Mouse (Mus musculus): Measurements from ENCODE around the gene Setx.
"Not testable (repeated sequence)": the region's sequence is repeated elsewhere in the genome, so short reads cannot be mapped to it uniquely, and the experiment has no call there.

Setx gene

DNA sequence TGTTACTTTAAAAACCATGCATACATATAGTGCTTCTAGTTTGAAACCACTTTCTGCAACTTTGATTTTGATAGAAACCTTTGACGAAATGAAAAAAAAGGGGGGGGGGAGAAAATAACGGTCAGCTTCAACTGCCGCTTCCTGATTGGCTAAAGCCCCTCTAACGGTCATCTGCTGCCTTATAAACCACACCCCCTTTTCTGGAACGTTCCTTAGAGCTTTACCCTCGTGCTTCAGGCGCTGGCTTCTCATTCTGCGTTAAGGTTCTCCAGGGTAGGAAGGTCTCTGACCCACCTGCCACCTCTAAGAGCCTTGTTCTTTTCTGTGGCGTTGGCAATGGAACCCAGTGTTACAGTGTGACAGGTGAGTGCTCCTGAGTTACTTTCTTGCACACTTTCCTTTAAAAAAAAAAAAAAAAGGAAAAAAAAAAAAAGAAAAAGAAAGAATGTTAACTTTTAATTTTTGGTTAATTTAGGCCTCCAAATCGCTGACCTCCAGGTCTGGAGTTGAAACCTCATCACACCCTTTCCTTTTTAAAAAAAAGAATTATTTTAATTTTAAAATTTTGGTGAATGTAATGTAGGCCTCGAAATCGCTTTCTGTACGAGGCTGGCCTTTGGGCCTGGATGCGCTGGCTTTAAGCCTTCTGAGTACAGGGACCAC lies at the start of gene Setx:
Gene Setx (plus strand): TSS at position 275 of the 663 bp plus-strand sequence.
- DNase-seq (ENCODE audit: low read depth, low spot score): no peak

DNA sequence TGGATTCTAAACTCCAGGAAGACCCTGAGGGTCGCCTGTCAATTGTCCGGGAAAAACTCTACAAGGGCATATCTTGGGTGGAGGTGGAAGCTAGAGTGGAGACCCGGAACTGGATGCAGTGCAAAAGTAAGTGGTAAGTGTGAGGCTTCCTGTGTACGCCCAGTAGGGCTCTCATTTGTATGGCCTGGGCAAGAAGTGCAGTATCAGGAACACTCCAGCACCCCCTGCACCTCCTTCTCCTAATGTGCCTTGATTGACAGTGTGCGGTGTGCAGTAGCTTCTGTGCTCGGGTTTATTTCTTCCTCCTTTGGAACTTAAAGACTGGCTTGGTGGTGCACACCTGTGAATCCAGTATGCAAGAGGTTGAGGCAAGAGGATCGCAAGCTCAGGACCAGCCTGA lies 49.3 kb upstream of the Setx start:
- DNase-seq (ENCODE audit: low read depth, low spot score): no peak

DNA sequence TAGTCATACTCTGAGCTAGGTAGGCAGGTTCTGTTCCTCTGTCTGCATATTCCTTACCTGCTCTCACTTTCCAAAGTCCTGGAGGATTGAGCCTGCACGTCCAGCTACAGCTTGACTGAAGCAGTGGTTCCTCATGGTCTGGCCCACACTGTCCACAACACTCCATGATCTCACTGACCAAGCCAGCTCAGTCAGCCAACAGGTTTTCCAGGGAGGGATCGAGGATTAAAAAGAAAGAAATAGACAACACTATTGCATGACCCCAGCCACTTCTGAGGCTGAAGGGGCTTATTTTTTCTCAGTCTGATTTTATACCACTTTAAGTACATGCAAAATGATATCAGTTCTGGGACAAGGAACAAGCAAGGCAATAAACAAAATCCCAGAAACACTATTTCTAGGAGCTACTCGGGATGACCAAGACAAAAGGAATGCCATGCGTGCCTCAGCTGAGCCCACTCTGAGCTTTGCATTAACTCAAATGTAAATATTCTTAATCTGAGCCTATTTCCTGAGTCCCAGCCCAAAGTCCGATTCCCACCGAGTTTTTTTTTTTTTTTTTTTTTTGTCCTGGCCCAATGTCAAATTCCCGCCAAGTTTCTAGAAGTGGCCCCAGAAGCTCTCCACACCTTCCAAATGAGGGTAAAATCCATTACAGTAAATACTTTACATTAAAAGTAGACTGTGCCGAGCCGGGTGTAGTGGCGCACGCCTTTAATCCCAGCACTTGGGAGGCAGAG lies 48.5 kb upstream of the Setx start:
- DNase-seq (ENCODE audit: low read depth, low spot score): no peak

DNA sequence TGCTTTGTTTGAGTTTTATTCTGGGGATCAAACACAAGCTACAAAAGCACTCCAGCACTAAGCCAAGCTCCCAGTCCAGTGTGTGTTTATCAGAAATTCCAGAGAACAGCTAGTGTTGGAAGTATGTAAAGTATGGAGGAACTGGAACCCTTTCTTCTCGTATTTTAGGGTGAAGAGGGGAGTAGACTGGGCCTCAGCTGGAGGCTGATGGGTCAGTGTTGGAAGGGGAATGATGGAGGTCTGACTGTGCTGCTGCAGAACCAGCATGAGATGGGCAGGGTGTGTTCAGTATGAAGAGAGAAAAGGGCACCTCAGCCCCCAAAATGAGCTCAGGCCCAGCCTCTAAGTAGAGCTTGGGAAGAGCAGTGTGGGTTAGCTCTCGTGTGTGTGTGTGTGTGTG lies 47.8 kb upstream of the Setx start:
- DNase-seq (ENCODE audit: low read depth, low spot score): no peak

DNA sequence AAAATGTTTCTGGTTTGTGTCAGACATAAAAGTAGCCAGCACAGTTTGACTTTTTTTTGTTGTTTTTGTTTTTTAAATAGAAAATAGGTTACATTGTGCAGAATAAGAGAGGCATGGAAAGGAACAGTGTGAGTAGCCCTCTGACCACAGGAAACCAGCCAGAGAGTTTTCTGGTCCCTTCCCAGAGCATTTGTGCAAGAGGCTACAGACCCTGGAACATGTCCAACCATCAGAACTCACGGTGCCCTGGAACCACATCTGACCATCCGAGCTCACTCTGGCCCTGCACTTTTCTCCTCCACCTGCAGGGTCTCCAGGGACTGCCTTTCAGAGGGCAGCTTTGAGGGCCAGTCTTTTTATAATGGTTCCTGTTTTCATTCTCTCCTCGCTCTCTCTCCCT lies 42.0 kb upstream of the Setx start:
- DNase-seq (ENCODE audit: low read depth, low spot score): no peak

DNA sequence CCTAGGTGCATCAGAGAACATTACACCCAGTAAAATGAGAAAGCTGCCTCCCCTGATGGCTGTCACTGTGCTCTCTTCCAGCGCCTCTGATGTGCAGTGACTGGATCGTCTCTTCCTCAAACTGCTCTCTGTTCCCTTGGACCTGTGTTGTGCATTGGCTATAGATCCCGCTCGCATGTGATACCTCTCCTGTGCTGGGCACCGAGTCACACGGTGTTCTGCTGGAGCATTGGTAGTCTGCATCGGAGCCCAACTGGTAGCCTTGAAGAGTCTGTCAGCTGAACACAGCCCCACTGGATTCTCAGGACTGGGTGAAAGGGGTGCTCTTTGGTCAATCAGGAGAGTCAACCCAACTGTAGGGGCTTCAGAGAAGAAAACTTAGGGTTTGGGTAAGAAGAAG lies 38.0 kb upstream of the Setx start:
- no peak for DNase-seq (ENCODE audit: low read depth, low spot score)

DNA sequence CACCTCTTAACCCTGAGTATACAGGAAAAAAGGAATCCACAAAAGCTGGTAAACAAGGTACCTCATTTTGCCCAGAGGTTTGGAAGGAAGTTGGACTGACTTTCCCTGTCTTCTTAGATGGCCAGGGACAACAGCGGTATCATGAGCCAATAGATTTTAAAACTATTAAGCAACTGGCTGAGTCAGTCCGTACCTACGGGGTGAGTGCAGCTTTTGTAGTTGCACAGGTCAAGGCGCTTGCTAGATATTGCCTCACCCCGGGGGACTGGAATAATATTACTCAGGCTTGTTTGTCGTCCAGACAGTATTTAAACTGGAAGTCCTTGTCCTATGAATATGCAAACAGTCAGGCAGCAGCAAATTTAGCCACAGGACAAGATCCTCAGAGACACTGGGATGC lies 34.7 kb upstream of the Setx start:
- not testable (repeated sequence) for DNase-seq (ENCODE audit: low read depth, low spot score)

DNA sequence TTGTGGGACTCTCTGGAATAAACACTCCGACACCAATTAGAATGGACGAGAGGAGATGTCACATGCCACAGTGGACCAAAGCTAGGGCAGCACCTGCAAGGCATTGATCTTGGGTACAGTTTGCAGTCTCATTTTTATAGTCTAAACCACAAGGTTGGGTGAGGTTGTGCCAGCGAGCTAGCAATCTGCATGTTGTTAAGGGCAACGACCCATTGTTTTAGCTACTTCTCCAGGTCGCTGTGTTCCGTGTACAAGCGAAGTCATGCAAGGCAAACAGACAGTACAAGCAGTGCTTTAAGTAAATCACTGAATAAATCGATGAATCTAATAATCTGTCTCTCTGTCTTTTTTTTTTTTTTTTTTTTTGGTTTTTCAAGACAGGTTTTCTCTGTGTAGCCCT lies 28.3 kb upstream of the Setx start:
- no peak for DNase-seq (ENCODE audit: low read depth, low spot score)

DNA sequence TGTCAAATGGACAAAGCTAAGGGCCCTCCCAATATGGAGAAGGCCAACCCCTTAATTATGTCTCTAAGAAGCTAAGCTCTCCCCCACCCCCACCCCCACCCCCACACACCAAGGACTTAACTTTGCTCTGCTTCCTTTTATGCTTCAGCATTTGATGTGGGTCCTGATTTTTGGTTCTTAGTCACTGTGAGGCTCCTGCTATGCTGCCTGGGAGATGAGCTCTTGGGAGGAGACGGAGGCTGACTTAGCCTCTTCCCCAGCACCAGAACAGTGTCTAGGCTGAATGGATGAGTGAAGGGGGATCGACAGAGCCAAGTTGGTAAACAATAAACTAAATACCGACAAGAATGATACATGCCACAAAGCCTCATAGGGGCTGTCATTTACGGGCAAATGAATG lies 27.2 kb upstream of the Setx start:
- no peak for DNase-seq (ENCODE audit: low read depth, low spot score)

DNA sequence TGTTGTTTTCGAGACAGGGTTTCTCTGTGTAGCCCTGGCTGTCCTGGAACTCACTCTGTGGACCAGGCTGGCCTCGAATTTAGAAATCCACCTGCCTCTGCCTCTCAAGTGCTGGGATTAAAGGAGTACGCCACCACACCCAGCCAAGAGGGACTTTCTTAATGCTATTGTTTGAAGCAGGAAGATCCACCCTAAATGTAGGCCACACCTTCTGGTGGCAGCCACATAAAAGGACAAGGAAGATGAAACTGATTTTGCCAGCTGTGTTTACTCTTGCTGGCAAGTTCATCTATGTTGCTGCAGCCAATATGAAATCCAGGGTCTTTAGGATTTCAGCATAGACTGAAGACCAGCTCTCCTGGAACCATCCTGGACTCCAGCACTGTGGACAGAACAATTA lies 26.5 kb upstream of the Setx start:
- no peak for DNase-seq (ENCODE audit: low read depth, low spot score)

DNA sequence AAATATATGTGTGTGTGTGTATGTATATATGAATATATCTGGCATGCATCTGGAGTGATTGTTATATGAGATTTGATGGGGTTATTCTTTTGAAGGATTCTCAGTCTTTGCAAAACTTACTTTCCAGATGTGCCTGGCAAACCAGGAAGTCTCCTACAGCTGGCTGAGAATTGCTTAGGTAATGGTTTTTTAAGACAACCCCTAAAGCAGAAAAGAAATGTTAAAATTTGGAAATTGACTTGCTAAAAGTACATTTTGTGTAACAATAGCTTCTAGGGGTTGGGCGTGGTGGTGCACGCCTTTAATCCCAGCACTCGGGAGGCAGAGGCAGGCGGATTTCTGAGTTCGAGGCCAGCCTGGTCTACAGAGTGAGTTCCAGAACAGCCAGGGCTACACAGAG lies 26.0 kb upstream of the Setx start:
- DNase-seq (ENCODE audit: low read depth, low spot score): not testable (repeated sequence)

DNA sequence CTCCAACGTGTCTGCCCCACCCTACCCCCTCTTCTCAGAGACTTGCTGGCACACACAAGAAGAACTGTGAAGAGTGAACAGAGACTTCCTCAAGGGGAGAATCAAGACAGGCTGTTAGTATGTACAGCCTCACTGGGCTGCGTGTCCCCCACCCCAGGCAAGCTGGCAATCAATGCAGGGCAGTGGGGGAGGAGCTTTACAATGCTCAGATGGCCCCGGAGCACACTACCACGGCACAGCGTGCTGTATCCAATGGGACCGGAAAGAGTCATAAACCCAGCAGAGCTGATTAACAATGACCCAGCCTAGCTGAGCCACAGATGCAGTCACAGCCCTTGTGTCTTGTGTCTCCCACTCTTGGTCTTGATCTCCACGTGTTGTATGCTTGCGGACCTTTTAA lies 25.2 kb upstream of the Setx start:
- no peak for DNase-seq (ENCODE audit: low read depth, low spot score)

DNA sequence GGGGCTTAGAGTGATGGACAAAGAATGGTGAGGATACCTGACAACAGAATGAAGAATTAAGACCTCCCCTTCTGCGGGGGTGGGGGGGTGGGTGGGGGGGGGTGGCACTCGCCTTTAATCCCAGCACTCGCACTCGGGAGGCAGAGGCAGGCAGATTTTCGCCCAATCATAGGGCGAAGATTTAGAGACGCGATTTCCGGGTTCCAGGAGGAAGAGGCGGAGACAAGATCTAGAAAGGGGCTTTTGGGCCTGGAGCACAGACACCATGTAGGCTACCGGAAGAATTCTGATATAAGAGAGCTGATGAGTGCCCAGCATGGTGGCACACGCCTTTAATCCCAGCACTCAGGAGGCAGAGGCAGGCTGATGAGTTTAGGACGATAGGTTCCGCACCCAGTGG lies 24.3 kb upstream of the Setx start:
- no peak for DNase-seq (ENCODE audit: low read depth, low spot score)

DNA sequence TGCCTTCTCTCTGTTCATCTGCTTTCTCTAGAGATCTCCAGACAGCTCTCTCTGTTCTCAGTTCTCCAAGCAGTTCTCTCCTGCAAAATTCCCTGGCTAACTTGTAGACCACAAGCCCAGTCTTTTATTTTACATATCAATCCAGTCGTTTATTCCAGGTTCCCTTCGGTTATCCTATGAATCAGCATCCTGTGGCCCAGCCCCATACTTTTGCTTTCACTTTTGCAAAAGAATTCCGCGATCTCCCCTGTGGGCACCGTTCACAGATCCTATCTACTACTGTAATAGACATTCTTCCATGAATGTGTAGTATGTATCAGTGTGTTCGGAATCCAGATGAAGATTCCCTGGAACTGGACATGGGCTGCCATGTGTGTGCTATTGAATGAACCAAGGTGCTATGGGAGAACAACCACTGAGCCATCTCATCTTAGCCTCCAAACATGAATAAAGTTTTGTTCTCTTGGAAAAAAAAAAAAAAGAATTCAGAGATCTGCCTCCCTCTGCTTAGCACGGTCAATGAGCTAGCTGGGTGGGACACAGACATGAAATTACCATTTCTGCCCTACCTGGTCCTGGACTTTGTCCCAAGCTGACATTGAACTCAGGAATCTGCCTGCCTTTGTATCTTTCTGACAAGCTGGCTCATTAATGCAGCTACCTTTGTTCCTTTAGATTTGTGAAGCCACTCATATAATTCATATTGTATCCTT lies 23.0 kb upstream of the Setx start:
- no peak for DNase-seq (ENCODE audit: low read depth, low spot score)

DNA sequence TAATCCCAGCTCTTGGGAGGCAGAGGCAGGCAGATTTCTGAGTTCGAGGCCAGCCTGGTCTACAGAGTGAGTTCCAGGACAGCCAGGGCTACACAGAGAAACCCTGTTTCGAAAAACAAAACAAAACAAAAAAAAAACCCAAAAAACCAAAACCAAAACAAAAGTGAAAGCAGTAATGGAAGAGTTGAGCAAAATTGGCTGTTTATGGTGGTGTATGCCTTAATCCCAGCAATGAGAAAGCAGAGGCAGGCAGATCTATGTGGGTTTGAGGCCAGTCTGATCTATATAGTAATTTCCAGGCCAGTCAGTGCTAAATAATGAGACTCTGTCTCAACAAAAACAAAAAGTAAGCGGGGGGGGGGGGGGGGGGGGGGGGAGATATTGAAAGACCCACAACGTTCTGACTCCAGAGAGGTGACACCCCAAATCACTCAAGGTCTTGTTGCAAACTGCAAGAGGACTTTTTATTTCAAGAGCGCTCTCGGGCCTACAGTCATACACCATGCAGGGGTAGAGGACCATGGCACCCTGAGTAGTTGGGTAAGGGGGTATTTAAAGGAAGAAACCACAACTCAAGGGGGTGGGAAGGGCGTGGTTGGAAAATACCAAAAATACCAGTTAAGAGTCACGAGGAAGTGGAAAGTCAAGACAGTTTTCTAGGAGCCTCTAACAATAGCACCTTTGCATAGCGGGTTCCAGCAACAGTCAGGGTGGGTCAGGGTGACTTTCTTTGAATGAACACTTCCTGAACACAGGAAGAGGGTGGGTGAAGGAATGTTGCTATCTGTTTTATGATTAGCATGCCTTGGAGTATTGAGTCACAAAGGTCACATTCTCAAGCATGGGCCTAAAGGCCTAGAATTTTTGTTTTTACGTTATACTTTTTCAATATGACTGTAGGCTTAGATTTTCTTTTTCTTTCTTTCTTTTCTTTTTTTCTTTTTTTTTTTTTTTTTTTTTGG lies 21.3 kb upstream of the Setx start:
- not testable (repeated sequence) for DNase-seq (ENCODE audit: low read depth, low spot score)

DNA sequence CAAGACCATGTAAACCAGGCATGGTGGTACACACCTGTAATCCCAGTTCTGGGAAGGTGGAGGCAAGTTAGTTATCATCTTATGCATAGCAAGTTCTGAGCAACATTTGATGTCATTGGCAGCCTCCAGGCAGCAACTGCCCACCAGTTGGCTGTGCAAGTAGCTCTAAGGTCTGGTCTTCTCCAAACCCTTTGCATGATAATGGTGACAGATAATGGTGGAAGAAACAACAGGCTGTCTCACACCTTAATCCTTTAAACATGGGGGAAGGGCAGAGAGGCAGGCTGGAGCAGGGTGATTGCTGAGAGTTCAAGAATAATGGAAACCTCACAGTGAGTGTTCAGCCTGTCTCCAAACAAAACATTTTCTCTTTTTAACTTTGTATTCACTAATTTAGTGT lies 3.0 kb upstream of the Setx start:
- DNase-seq (ENCODE audit: low read depth, low spot score): no peak

DNA sequence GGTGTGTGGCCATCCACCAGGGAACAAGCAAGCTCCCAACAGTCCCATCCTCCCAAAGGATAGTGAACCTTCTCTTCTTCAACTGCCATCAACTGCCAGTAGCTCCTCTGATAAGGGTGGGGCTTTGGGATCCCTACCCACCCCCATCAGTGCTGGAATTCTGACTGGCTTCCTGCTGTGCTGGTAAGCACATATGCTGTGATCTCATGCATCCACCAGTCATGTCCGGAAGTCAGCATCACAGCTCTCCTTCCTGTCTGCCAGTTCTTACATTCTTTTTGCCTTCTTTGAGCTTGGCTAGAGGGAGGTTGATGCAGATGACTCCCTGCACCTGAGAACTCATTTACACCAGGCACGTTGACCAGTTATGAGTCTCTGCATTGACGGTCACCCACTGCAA lies 1.5 kb upstream of the Setx start:
- no peak for DNase-seq (ENCODE audit: low read depth, low spot score)

DNA sequence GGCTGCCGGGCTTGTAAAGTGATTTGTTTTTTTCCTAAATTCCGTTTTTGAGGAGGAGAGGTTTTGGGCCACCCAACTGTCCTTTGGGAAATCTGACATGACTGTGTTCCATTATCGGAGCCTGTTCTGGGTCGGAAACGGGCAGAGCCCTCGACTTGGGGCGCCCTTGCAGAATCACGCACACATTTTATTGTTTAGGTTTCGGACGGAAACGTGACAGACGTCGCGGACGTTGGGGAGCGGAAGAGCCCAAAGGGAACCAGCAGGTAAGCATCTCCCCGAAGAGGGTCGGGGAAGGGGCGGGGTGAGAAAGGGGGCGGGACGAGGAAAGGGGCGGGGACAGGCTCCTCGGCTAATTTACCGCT lies 572 bp downstream of the Setx start:
- no peak for DNase-seq (ENCODE audit: low read depth, low spot score)

DNA sequence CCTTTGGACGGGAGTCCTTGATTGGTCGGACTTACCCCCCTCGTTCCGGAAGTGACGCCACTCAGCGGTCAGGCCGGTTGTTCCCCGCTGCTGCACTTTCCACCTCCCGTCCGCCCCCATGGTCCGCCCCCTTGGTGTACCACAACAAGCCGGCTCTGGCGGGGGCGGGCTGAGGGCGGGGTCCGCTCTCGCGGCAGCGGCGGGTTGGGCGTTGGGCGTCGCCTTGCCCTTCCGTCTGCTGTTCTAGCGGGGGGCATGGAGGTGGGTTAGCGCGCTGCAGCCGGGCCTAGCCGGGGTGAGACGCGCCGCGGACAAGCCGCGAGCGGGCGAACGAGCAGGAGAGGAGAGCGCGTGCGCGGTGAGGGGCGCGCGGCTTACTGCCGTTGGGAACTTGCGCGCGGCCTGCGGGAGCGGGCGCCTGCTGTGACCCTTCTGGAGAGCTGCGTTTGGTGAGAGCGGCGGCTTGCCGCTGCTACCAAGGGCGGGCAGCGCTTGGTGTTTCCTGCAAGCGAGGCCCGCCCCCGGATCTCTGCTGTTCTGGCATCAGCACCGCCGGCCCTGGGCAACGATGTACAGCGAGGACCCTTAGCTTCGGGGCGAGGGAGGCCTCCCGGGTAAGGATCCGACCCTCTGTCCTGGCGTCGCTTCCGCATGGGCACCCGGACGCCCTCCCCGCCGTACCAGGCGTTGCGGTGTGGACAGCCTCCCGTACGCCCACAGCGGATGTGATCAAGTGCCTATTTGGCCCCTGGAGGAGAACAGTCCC lies 1.1 kb downstream of the Setx start:
- peak; percentile 98 for DNase-seq (ENCODE audit: low read depth, low spot score)

DNA sequence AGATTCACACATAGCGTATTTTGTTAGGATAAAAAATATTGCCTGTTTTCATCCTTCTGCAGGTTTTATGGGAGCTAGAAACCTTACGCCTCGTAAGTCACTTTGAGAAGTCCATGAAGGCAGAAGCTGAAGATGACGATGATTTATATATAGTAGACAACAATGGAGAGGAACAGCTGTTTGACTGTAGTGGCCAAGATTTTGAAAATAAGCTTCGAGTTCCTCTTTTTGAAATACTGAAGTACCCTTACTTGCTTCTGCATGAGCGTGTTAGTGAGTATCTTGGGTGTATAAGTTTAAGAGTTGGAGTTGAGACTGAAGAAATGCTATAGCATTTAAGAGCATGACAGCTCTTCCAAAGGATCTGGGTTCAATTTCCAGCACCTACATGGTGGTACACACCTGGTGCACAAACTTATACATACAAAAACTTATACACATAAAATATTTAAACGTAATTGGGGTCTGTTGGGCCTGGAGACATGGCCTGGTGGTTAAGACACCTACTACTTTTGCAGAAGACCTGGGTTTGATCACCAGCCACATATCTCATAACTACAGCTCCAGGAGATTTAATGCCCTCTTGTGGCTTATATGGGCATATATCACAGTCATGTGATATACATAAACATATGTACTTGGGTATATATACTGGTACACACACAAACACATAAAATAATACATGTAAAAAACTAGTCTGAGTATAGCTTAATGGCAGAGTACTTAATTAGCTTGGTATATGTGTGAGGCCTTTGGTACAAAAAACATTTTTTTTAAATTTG lies 6.3 kb downstream of the Setx start:
- DNase-seq (ENCODE audit: low read depth, low spot score): no peak

Measured in embryo, embryonic 11.5 days (tissue).